Mouse (Mus musculus): Measurements from ENCODE around the gene Gm21974. TPM values are rescaled to one million over a fixed set of nuclear protein-coding genes. Genes with fewer than 3 reads are reported as not detected.
A peak's percentile ranks its signal among the peaks of the same experiment; 100 is the strongest.

The Gm21974 gene
- polyA plus RNA-seq, 1 experiment = not detected

DNA sequence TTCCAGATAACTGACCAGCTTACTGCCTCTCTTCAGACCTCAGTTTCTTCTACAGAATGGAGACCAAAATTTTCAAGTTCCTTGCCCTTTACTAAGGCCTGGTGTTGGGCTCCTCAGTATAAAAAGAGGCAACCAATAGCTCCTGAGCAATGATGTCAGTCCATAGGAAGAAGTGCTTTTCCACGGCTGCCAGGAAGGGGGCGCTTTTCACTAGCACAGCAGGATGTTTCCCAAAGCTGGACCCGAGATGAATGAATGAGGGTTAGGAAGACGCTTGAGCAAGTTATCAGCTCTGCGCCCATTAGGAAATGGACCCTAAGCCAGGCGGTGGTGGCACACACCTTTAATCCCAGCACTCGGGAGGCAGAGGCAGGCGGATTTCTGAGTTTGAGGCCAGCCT, 26.3 kb upstream of the Gm21974 start:
- H3K4me1 ChIP-seq (replicated peaks; ENCODE audit: control insufficient read depth, insufficient read depth, low read length) = 0 out of 2 replicates have a peak, but pooled peaks cover 3% of the 10 kb centered on the region
- peaks cover 18% of the 10 kb centered on the region for H3K36me3 ChIP-seq (ENCODE audit: control insufficient read depth, insufficient read depth, low read length)
- 76% methylated on average over 8 of the region's 8 CpGs for WGBS
- no peak overlapping the region for H3K4me3 ChIP-seq (ENCODE audit: control insufficient read depth, insufficient read depth, low read length)
- no peak for DNase-seq
- no peaks in the 10 kb centered on the region for H3K27me3 ChIP-seq (ENCODE audit: control insufficient read depth, insufficient read depth, low read length)
- TF ChIP-seq POLR2A (IDR thresholded peaks at IDR 0.05; ENCODE audit: control insufficient read depth, extremely low read depth, insufficient read depth, low read length, poor library complexity) (no peak), CTCF (IDR thresholded peaks at IDR 0.05; ENCODE audit: borderline replicate concordance, control insufficient read depth, extremely low read depth, insufficient read depth, low read length, poor library complexity) (no peak)
- no peak overlapping the region for H3K27ac ChIP-seq (ENCODE audit: control insufficient read depth, insufficient read depth, low read length)

DNA sequence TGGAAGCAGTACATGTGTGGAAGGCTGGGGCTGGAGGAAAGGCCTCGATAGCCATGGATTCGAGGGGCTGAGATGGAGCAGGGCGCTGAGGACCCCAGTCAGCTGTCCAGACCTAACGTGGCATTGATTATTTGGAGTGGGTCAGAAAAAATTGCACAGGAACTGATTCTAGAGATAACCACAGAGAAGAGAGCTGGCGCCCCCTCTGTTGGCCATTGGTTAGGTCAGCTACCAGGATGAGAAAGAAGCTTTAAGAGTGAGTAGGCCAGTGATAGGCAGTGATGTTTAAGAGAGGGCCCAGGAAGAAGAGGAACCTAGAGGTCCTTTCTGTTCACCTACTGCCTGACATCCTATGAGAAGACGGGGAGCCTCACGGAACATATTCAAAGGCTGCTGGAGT, 24.0 kb upstream of the Gm21974 start:
- 92% methylated on average over 7 of the region's 7 CpGs for WGBS
- H3K27me3 ChIP-seq (ENCODE audit: control insufficient read depth, insufficient read depth, low read length) = no peaks in the 10 kb centered on the region
- H3K4me1 ChIP-seq (replicated peaks; ENCODE audit: control insufficient read depth, insufficient read depth, low read length) = 0 out of 2 replicates have a peak, but pooled peaks cover 3% of the 10 kb centered on the region
- peak; percentile 24 for DNase-seq
- no peak overlapping the region for H3K4me3 ChIP-seq (ENCODE audit: control insufficient read depth, insufficient read depth, low read length)
- TF ChIP-seq CTCF (IDR thresholded peaks at IDR 0.05; ENCODE audit: borderline replicate concordance, control insufficient read depth, extremely low read depth, insufficient read depth, low read length, poor library complexity) (no peak), POLR2A (IDR thresholded peaks at IDR 0.05; ENCODE audit: control insufficient read depth, extremely low read depth, insufficient read depth, low read length, poor library complexity) (no peak)
- no peak overlapping the region for H3K27ac ChIP-seq (ENCODE audit: control insufficient read depth, insufficient read depth, low read length)
- peaks cover 12% of the 10 kb centered on the region for H3K36me3 ChIP-seq (ENCODE audit: control insufficient read depth, insufficient read depth, low read length)

GRCm38 (mm10) chr7:127918203-127918602, 22.9 kb upstream of the Gm21974 start:
- TF ChIP-seq CTCF (IDR thresholded peaks at IDR 0.05; ENCODE audit: borderline replicate concordance, control insufficient read depth, extremely low read depth, insufficient read depth, low read length, poor library complexity) = no peak
- peak; percentile 75 for DNase-seq
- Histone ChIP-seq H3K27ac (ENCODE audit: control insufficient read depth, insufficient read depth, low read length) (no peak overlapping the region), H3K4me3 (ENCODE audit: control insufficient read depth, insufficient read depth, low read length) (no peak overlapping the region), H3K27me3 (ENCODE audit: control insufficient read depth, insufficient read depth, low read length) (no peaks in the 10 kb centered on the region), H3K4me1 (replicated peaks; ENCODE audit: control insufficient read depth, insufficient read depth, low read length) (0 out of 2 replicates have a peak, but pooled peaks cover 3% of the 10 kb centered on the region), H3K36me3 (ENCODE audit: control insufficient read depth, insufficient read depth, low read length) (peaks cover 12% of the 10 kb centered on the region)
- 52% methylated on average over 3 of the region's 3 CpGs for WGBS

DNA sequence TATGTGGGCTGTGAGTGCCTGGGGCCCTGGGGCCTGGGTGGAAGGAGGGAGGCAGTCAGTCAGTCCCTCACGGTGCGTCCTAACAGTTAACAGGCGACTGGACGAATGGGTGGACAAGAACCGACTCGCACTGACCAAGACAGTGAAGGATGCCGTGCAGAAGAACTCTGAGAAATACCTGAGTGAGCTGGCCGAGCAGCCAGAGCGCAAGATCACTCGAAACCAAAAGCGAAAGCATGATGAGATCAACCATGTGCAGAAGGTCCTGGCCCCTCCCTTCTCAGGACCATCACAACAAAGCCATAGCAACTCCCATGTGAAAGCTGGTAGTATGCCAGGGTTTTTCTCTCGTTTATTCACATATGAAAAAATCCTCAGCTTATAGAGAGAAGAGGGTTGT, 20.0 kb upstream of the Gm21974 start:
- Histone ChIP-seq H3K4me1 (replicated peaks; ENCODE audit: control insufficient read depth, insufficient read depth, low read length) (peaks cover 3% of the 10 kb centered on the region), H3K27me3 (ENCODE audit: control insufficient read depth, insufficient read depth, low read length) (no peaks in the 10 kb centered on the region), H3K4me3 (ENCODE audit: control insufficient read depth, insufficient read depth, low read length) (no peak overlapping the region), H3K36me3 (ENCODE audit: control insufficient read depth, insufficient read depth, low read length) (peaks cover 12% of the 10 kb centered on the region), H3K27ac (ENCODE audit: control insufficient read depth, insufficient read depth, low read length) (no peak overlapping the region)
- WGBS = 76% methylated on average over 12 of the region's 12 CpGs
- TF ChIP-seq POLR2A (IDR thresholded peaks at IDR 0.05; ENCODE audit: control insufficient read depth, extremely low read depth, insufficient read depth, low read length, poor library complexity) (no peak), CTCF (IDR thresholded peaks at IDR 0.05; ENCODE audit: borderline replicate concordance, control insufficient read depth, extremely low read depth, insufficient read depth, low read length, poor library complexity) (no peak)
- no peak for DNase-seq

GRCm38 (mm10) chr7:127912938-127913337, 17.7 kb upstream of the Gm21974 start:
- TF ChIP-seq POLR2A (IDR thresholded peaks at IDR 0.05; ENCODE audit: control insufficient read depth, extremely low read depth, insufficient read depth, low read length, poor library complexity) (no peak), CTCF (IDR thresholded peaks at IDR 0.05; ENCODE audit: borderline replicate concordance, control insufficient read depth, extremely low read depth, insufficient read depth, low read length, poor library complexity) (no peak)
- peak overlapping the region; percentile 99 for H3K4me3 ChIP-seq (ENCODE audit: control insufficient read depth, insufficient read depth, low read length)
- 6% methylated on average over 4 of the region's 4 CpGs for WGBS
- H3K4me1 ChIP-seq (replicated peaks; ENCODE audit: control insufficient read depth, insufficient read depth, low read length) = peaks cover 3% of the 10 kb centered on the region
- peaks cover 16% of the 10 kb centered on the region for H3K36me3 ChIP-seq (ENCODE audit: control insufficient read depth, insufficient read depth, low read length)
- no peaks in the 10 kb centered on the region for H3K27me3 ChIP-seq (ENCODE audit: control insufficient read depth, insufficient read depth, low read length)
- DNase-seq = no peak
- H3K27ac ChIP-seq (ENCODE audit: control insufficient read depth, insufficient read depth, low read length) = no peak overlapping the region

DNA sequence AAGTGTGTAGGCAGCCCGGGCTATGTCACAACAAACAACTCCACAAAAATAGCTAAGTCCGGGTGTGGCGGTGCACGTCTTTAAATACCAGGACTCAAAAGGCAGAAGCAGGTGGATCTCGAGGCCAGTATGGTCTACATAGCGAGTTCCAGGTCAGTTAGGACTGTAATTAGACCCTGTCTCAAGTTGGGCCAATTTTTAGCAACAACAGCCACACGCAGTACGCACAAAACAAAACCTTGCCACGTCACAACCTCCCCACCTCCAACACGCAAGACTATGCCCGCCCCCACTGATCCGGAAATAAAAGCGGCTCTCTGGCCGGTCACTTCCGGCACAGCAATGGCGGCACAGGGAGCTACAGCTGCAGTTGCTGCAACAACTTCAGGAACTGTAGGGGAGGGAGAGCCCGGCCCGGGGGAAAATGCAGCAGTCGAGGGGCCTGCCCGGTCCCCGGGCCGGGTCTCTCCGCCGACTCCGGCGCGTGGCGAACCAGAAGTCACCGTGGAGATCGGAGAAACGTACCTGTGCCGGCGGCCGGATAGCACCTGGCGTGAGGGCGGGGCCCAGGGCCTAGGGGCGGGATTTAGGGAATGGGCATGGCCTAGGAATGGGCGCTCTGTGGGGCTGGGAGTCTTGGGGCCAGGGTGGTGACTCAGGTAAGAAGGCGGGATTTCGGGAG, 17.1 kb upstream of the Gm21974 start, which contains the start of gene Kat8:
Kat8 (plus strand) TSS at position 327 of the 682 bp plus-strand sequence.
- Histone ChIP-seq H3K4me1 (replicated peaks; ENCODE audit: control insufficient read depth, insufficient read depth, low read length) (peaks cover 3% of the 10 kb centered on the region), H3K27ac (ENCODE audit: control insufficient read depth, insufficient read depth, low read length) (peak within 1 kb of the TSS; percentile 44; the same call in 1 of the 2 replicates), H3K4me3 (ENCODE audit: control insufficient read depth, insufficient read depth, low read length) (peak within 1 kb of the TSS; percentile 99), H3K36me3 (ENCODE audit: control insufficient read depth, insufficient read depth, low read length) (peaks cover 22% of the 10 kb centered on the region), H3K27me3 (ENCODE audit: control insufficient read depth, insufficient read depth, low read length) (no peaks in the 10 kb centered on the region)
- peak; percentile 80 for DNase-seq
- TF ChIP-seq CTCF (IDR thresholded peaks at IDR 0.05; ENCODE audit: borderline replicate concordance, control insufficient read depth, extremely low read depth, insufficient read depth, low read length, poor library complexity) (peak; percentile 45; the same call in 1 of the 2 replicates), POLR2A (IDR thresholded peaks at IDR 0.05; ENCODE audit: control insufficient read depth, extremely low read depth, insufficient read depth, low read length, poor library complexity) (peak; percentile 72)
- WGBS = 4% methylated on average over 40 of the region's 40 CpGs

All from thymus, adult 2 months (tissue).